Mouse (Mus musculus): ENCODE data around the gene Zscan4d.
"Not testable (repeated sequence)": the region's sequence is repeated elsewhere in the genome, so short reads cannot be mapped to it uniquely, and the experiment has no call there.

The Zscan4d gene

GRCm38 (mm10) chr7:11166059-11166458 is at the start of gene Zscan4d:
Gene Zscan4d, minus strand, starts transcription at chr7:11166159.
- not testable (repeated sequence) for DNase-seq (ENCODE audit: low read depth)

- not testable (repeated sequence) for DNase-seq (ENCODE audit: low read depth)
Observed at GRCm38 (mm10) chr7:11158036-11158435, 7.9 kb downstream of the Zscan4d start.
